Mouse (Mus musculus) heart, postnatal 14 days (tissue): Measurements from ENCODE around the gene Gfpt1. TPM values are rescaled to one million over a fixed set of nuclear protein-coding genes. Genes with fewer than 3 reads are reported as not detected.
"Not testable (repeated sequence)": the region's sequence is repeated elsewhere in the genome, so short reads cannot be mapped to it uniquely, and the experiment has no call there.

Experiments
- DNase-seq, 2 experiments: peaks; one replicate each; pipeline ENCODE4 v3.0.0; 2021 to 2022
- intact Hi-C: fragments of 180-260 bp; cut with DNase I; formaldehyde crosslinking; loops from one replicate; pipeline ENCODE4 v1.15.1; 2025
- long read RNA-seq, 2 experiments: library from polyadenylated mRNA; stranded (forward); transcript quantifications; one replicate each; pipeline ENCODE4 v2.0.0; 2021
- total RNA-seq, 2 experiments: library from RNA; stranded (reverse); gene quantifications; 2 replicates each; pipeline ENCODE4 v1.2.3; 2021

Gene Gfpt1
- total RNA-seq, result 10 to 100 TPM; 14.2 to 15.5 TPM
- long read RNA-seq, experiment 1, full-length matches to known transcripts, result 3 of 6 reads
- long read RNA-seq, experiment 1, partial matches to known transcripts, result 1 of 6 reads
- long read RNA-seq, experiment 1, other reads (novel, unspliced or antisense), result 2 of 6 reads
- long read RNA-seq, experiment 2, full-length matches to known transcripts, result 4 of 6 reads
- long read RNA-seq, experiment 2, partial matches to known transcripts, result 1 of 6 reads
- long read RNA-seq, experiment 2, other reads (novel, unspliced or antisense), result 1 of 6 reads

DNA sequence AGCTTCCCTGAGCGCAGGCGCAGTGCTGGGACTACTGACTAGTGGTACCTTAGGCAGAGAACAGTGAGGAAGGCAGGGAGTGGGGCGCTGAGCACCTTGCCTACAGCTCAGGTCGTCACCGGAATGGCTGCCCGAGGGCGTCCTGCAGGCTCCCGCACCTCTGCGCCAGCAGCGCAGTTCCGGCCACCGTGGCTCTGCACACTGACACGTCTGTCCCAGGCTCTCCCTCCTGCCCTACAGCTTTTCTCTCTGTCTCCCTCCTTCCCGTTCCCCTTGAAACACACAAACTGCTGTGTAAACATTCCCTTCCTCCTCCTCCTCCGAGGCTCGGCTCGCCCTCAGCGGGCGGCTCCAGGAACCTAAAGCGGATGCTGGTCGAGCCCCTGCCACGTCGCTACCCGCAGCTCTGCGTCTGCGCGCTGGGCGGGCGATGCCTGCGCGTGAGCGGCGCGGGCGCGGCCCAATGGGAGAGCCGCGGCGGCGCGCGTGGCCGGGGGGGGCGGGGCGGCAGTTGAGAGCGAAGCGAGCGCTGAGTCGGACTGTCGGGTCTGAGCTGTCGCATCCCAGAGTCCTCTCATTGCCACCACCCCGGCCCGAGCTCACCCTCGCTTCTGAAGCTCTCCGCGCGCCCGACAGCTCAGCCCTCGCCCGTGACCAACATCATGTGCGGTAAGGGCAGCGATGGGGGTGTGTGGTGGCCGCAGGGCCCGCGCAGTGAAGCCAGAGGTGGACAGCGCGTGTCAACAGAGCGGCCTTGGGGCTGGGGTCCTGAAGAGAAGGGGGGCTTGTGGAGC is at the start of gene Gfpt1:
Gfpt1 (plus strand) TSS at position 510 of the 794 bp plus-strand sequence.
- peak; percentile 96 to 98 for DNase-seq
- intact Hi-C loops, result no loop called here

DNA sequence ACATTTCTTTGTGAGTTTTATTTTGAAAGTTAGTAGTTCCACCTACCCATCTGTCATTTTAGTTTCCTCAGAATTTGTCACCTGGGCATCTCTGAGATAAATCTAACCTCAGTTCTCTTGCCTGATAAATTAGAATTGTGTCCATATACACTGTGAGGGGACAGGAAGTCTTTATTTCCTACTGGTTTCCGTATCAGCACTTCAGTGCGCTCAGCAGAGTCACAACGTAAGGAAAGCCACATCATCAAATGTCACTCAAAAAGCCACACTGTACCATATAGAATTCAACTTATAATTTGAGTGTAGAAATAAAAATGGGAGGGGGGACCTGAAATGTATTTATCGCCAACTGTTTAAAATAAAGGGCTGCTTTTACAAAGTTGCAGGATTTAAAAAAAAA is 48.4 kb upstream of the Gfpt1 start:
- no peak for DNase-seq
- intact Hi-C loops, result no loop called here

- peak; percentile 33 to 69 for DNase-seq
- intact Hi-C loops, result no loop called here
Observed at GRCm38 (mm10) chr6:86996629-86997307, 45.9 kb upstream of the Gfpt1 start.

GRCm38 (mm10) chr6:86997360-86997759 is 45.3 kb upstream of the Gfpt1 start:
- intact Hi-C loops, result no loop called here

GRCm38 (mm10) chr6:87001995-87002394 is 40.7 kb upstream of the Gfpt1 start:
- intact Hi-C loops, result loop anchor here (5.0 kb wide), 1 partner anchor 190 kb away; no protein-coding TSS in a partner anchor
- no peak for DNase-seq

More at GRCm38 (mm10) chr6:86997360-86997759, 45.3 kb upstream of the Gfpt1 start:
- no peak for DNase-seq

DNA sequence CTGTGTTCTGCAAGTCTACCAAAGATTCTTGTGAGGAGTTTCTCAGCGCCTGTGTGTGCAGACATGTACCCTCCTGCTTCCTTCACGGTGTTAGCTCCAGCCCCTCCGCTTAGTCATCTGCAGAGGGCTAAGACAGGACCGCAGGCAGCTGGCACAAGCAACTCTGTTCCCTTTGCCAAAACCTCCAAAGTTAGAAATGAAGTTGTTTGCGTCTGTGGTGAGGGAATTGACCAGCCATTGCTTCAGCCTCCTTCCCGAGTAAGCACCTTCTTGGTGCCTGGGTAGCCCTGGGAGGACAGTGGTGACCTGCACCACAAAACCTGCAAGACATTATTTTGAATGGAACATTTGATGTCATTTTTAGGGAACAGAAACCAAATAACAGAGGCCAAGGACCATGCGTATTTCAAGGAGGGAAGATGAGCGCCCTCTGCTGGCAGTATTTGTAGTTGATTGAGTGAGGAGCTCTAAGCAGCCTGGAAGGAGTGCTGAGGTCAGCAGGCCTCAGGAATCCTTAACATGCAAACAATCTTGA is 40.1 kb upstream of the Gfpt1 start:
- DNase-seq, result peak; percentile 83 to 91
- intact Hi-C loops, result loop anchor here (5.0 kb wide), 1 partner anchor 190 kb away; no protein-coding TSS in a partner anchor

DNA sequence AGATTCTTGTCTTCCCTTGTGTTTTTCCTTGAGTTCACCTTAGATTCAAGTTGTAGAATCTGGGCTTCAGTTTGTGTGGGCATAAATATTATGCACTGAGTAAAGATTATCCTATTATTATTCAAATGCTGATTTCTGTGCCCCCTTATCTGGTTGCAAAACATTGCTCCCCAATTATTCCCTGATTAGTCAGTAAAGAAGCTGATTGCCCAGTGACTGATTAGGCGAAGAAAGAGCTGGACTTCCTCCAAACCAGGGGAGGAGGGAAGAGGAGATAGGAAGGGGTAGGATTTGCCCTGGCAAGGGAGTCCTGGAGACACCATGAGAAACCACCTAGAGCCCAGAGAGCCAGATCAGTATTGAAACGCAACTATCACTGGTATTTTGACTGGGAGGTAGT is 38.5 kb upstream of the Gfpt1 start:
- intact Hi-C loops, result loop anchor here (5.0 kb wide), 1 partner anchor 192 kb away; no protein-coding TSS in a partner anchor

DNA sequence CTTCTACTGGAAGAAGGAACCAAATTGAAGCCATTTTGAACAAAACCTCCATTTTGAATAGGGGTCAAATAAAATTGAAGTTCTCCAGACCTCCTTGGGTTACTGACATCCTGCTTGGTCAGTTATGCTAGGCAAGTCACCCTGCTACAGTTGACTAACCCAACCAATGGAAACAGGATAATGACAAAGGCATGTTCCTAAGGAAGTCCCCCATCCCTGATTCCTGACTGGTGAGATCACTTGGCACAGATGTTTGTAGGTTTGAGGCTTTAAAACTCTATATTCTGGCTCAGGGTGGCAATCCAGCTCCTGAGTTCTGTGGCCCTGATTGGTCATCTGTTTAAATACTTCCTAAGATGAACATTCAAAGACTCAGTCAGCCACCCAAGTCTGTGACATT is 37.1 kb upstream of the Gfpt1 start:
- intact Hi-C loops, result no loop called here
- no peak for DNase-seq

More for the DNA sequence above, 38.5 kb upstream of the Gfpt1 start:
- no peak for DNase-seq

GRCm38 (mm10) chr6:87008887-87009286 is 33.8 kb upstream of the Gfpt1 start, which contains the start of gene Nfu1:
TSS of gene Nfu1 (plus strand) at chr6:87009236.
- intact Hi-C loops, result no loop called here
- no peak for DNase-seq

GRCm38 (mm10) chr6:87009692-87010328 is 32.8 kb upstream of the Gfpt1 start:
- intact Hi-C loops, result no loop called here

GRCm38 (mm10) chr6:87016916-87017315 is 25.7 kb upstream of the Gfpt1 start:
- peak; percentile 35 to 56 for DNase-seq
- intact Hi-C loops, result no loop called here

More at GRCm38 (mm10) chr6:87009692-87010328, 32.8 kb upstream of the Gfpt1 start:
- peak; percentile 96 to 97 for DNase-seq

DNA sequence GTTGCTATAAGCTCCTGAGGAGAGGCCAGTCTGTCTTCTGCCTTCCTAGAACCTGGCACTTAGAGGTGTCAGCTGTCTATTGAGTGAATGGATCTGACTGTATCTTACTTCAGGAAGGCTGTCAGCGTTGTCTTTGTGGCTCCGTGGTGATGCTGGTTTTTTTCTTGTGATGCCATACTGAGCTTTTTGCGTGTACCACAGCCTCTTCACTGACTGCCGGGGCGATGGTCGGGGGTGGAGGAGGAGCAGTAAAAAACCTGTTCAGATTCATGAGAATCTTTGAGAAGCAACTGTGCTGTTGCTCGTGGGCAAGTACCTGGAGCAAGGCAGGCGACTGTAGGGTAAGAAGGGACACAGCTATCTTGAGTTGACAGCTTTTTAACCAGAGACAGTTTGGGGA is 23.8 kb upstream of the Gfpt1 start:
- DNase-seq, result no peak
- intact Hi-C loops, result no loop called here

- DNase-seq, result no peak
- intact Hi-C loops, result no loop called here
Observed at GRCm38 (mm10) chr6:87021791-87022190, 20.9 kb upstream of the Gfpt1 start.

GRCm38 (mm10) chr6:87026980-87027379 is 15.7 kb upstream of the Gfpt1 start:
- intact Hi-C loops, result no loop called here
- no peak for DNase-seq

DNA sequence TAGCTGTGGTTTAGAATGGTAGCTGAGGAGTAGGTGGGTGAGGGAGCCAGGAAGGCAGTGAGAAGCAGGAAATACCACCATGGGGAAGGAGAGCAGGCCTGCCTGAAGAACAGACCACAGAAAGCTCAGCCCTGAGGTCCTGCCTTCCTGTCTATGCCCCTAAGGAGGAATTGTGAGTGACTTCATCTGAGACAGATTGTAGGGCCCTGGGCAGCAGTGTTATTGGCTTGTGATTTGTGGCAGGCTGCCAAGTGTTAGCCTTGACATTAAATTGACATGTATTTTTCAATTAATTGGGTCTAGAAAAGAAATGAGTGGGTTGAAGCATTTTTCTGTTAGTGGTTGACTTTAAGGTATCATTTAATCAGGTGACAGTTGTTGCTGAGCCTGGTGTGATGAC is 13.8 kb upstream of the Gfpt1 start:
- intact Hi-C loops, result no loop called here
- no peak for DNase-seq

DNA sequence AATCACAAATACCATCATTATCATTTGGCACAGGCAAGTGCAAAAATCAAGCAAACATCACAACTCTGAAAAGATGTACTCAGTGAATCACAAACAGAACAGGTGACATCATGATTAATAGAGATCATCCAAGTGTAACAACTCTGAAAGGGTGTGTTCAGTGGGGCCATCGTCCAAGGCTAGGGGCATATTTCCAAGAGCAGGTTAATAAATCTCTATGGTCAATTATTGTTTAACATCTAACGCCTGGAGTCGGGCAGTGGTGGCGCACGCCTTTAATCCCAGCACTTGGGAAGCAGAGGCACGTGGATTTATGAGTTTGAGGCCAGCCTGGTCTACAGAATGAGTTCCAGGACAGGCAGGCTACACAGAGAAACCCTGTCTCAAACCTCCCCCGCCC is 11.3 kb upstream of the Gfpt1 start:
- intact Hi-C loops, DNase-seq: not testable (repeated sequence)

DNA sequence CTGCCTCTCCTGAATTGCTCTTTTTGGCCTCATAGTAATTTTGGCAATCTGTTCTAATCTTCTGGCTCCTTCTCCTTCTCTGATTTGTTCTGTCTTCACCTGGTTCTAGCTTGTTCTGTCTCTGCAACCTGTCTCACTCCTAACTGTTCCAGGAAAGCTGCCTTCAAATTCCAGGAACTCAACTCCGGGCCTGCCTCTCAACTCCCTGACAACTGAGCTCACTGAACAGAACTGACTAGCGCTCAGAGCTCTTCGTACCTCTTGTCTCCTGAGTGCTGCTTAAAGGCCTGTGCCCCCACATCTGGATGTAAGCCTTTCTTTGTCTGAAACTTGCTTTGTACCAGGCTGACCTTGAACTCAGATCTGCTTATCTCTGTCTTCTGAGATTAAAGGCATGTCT is 10.2 kb upstream of the Gfpt1 start:
- DNase-seq, result no peak
- intact Hi-C loops, result no loop called here

- no peak for DNase-seq
- intact Hi-C loops, result no loop called here
Observed at GRCm38 (mm10) chr6:87034395-87034794, 8.3 kb upstream of the Gfpt1 start.

GRCm38 (mm10) chr6:87037826-87038620 is 4.6 kb upstream of the Gfpt1 start:
- no peak for DNase-seq
- intact Hi-C loops, result no loop called here
